Mouse (Mus musculus) C2C12 (cell line): ENCODE measurements around the gene Kctd4.

Experiments used
- CTCF ChIP-seq: IDR thresholded peaks from one replicate; pipeline ENCODE4 v1.5.1; 2011; ENCODE audit not compliant: control insufficient read depth, insufficient read depth, insufficient read length
- FOSL1 ChIP-seq: IDR thresholded peaks from one replicate; pipeline ENCODE4 v1.8.0; 2011; ENCODE audit warnings: mild to moderate bottlenecking, low read length; ENCODE audit not compliant: poor library complexity, insufficient read depth, severe bottlenecking
- MAX ChIP-seq: IDR thresholded peaks from one replicate; pipeline ENCODE4 v1.6.1; 2011; ENCODE audit warnings: mild to moderate bottlenecking, control low read depth
- MYOD1 ChIP-seq: IDR thresholded peaks from one replicate; pipeline ENCODE4 v1.6.1; 2011; ENCODE audit warnings: low read depth; ENCODE audit not compliant: control insufficient read depth, insufficient read length
- USF1 ChIP-seq: IDR thresholded peaks from one replicate; pipeline ENCODE4 v1.6.1; 2011; ENCODE audit warnings: low read depth, mild to moderate bottlenecking, control low read depth, moderate library complexity

GRCm38 (mm10) chr14:76009185-76009584 is 54.4 kb downstream of the Kctd4 start:
- TF ChIP-seq MYOD1 (no peak), CTCF (no peak), USF1 (no peak), FOSL1 (no peak), MAX (no peak)
